Mouse (Mus musculus): Measurements from ENCODE around the gene St6galnac3.

GRCm38 (mm10) chr3:153719256-153719970 lies 5.6 kb downstream of the St6galnac3 start:
- TF ChIP-seq CTCF (IDR thresholded peaks at IDR 0.05; ENCODE audit: insufficient read depth, low read length) (no peak), POLR2A (IDR thresholded peaks at IDR 0.05; ENCODE audit: borderline replicate concordance, extremely low read depth, low read depth, low read length) (no peak)

Data from lung, adult 2 months (tissue).